Mouse (Mus musculus) megakaryocyte, embryonic 14.5 days (primary cell): ENCODE measurements around the gene Cfap299.

ENCODE experiments used
- FLI1 ChIP-seq: IDR thresholded peaks from 2 replicates; pipeline ENCODE4 v1.6.1; 2012; ENCODE audit warnings: low read length, inconsistent platforms, mixed read lengths
- GATA1 ChIP-seq: IDR thresholded peaks from 3 replicates; pipeline ENCODE4 v1.6.1; 2012; ENCODE audit warnings: mixed read lengths, low read length, inconsistent platforms, borderline replicate concordance

DNA sequence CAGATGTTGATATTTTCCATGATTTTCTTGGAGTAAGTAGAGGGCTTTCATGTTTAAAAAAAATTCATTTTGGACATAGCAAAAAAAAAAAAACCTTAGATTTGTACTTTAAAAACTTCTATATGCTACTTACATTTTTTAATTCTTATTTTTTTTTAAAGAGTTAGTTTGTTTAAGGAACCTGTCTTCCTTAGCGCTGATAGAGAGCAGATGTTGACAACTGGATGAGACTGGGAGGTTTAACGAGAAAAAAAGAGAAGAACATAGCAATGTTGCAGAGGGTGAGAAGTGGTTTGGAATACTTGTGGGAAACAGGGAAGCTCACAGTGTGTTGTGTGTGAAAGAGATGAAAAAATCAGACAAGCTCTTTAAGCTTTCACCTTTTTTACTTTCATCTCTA is 191.0 kb downstream of the Cfap299 start:
- no peak for TF ChIP-seq GATA1
- no peak for TF ChIP-seq FLI1
